Mouse (Mus musculus): ENCODE data around the gene Cdc123. TPM values are rescaled to one million over a fixed set of nuclear protein-coding genes. Genes with fewer than 3 reads are reported as not detected.
"Not testable (repeated sequence)": the region's sequence is repeated elsewhere in the genome, so short reads cannot be mapped to it uniquely, and the experiment has no call there.

The Cdc123 gene
- total RNA-seq, 2 experiments from 2014 or later = 72.9 to 74.8 TPM

DNA sequence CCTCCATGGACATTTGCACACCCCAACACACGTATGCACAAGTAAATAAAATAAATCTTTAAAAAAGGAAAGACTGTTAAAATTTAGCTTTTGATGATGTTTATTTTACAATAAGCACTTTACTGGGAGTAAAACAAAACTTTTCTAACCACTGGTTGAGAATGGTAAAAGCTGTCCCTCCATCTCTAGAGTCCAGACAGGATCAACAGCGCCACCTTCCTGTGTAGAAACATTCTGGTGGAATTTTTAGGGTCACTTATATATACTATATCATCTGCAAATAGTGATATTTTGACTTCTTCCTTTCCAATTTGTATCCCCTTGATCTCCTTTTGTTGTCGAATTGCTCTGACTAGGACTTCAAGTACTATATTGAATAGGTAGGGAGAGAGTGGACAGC lies 38.8 kb downstream of the Cdc123 start:
- peak in 1 of 2 experiments; percentile 49 for DNase-seq
- intact Hi-C loops (cut with DNase I) = not testable (repeated sequence)

DNA sequence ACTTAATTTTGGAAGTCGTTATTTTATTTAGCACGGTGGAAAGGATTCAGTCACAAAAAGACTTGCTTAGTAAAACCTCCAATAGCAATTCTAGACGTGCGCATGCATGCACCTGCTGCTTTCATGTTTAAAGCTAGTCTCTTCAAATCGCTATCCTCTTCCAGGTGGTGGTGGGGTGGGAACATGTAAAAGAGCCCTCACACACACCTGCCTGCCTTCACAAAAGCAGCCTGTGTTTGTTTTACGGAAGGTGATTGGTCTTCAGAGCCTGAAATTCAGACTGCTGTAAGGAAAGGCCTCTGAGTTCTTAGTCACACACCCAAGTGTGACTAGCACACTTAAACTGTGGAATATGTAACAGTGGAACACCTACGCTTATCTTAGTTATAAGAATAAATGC lies 39.7 kb downstream of the Cdc123 start:
- no peak for DNase-seq
- intact Hi-C loops (cut with DNase I) = no loop called here

DNA sequence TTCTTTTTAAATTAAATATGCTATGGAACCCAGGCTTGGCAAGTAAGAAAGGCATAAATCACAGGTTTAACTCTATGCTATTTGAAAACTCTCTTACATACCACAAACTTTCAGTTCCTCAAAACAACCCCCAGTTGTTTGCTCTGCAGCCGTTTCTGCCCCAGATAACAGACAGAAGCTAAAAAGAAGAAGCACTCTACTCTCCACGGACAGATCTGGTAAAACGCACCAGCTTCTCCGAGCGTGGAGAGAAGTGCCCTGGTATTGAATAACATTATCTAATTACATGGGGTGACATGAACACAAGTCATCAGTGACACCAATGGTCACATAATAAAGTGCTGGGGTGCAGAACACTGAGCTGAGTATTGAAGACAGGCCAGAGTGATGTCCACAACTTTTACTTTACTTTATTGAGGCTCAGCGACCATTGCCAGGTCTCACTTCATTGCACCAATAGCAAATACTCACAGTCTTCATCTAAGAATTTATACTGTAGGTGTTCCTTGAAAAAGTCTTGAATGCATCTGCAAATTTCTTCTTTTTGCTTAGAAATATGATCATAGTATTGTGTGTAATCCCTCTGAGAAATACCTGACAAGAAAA lies 40.4 kb downstream of the Cdc123 start:
- DNase-seq = no peak
- intact Hi-C loops (cut with DNase I) = no loop called here

DNA sequence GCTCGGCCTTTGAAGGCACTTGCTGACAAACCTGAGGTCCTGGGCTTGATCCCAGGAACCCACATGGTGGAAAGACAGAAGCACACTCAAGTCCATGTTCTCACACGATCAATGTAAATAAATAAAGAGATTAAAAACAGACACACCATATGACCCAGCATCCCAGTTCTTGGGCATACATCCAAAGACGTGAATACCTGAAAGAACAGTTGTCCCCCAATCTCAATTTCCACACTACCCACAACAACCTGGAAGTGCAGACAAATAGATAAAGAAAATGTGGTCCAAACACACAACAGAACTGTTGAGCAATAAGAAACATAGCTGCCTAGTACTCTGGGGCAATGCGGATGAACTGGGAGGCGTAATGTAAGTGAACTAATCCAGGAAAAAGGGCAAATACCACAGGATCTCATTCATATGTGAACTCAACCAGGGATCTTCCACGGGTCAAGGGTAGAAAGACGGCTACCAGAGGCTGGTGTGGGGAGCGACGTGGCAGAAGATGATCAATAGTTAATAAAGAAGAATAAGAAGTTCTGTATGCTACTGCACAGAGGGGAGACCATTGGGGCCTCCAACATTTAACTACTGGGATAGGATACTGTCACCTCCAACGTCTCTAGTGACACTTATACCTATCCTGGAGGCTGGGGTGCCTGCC lies 42.9 kb downstream of the Cdc123 start:
- no peak for DNase-seq
- intact Hi-C loops (cut with DNase I) = no loop called here

DNA sequence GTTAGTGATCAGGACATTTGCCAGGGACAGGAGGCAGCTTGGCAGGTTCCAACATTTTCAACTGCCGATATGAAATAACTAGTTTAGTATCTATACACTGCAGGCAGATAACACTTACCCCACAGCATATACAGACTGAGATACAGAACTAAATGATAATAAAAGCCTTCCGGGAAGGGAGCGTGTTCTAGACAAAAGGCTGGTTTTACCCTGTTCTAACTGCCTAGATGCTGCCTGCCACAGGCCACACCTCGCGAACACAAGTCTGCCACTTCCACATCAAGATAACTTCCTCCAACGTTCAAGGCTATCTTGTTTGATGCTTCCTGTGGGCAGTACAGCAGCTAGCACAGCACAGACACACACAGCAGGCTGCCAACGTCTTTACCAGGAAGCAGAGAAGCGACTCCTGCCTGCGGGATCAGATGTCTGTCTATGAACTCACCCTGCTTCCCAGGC lies 43.8 kb downstream of the Cdc123 start:
- no peak for DNase-seq
- intact Hi-C loops (cut with DNase I) = no loop called here

DNA sequence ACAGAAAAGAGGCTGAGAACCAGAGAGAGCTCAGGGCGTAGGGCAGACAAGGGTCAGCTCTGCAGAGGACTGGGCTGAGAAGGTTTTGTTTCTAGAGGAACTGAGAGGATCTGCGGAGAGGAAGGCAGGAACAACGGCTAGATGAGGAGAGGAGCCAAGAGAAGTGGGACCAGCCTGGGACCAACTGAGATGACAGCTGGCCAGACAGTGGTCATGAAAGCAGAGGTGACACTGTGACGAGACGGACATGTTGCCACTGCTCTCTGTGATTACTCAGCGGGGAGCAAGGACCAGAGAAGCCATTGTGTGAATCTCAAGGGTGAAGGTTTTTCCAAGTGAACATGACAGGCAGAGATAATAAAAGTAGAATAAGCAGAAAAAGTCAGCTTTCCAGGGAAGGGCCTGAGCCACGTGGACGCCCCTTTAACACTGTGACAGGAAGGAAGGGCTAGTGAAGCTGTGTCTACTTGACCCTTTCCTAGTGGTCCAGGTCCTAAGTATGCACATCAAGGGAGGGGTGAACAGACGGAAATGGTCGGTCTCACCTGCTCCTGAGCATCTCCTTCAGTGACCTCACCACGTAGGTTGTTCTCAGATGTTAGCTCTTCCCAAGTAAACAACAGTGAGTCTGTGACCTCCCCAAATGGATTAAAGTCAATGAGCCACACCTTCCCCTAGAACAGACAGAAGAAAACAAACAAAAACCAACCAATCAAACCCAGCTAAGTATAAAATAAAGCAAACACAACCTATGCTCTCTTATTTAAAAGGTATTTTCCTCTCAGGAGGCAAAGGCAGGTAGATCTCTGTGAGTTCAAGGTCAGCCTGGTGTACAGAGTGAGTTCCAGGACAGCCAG lies 46.9 kb downstream of the Cdc123 start:
- intact Hi-C loops (cut with DNase I) = no loop called here
- DNase-seq = no peak

DNA sequence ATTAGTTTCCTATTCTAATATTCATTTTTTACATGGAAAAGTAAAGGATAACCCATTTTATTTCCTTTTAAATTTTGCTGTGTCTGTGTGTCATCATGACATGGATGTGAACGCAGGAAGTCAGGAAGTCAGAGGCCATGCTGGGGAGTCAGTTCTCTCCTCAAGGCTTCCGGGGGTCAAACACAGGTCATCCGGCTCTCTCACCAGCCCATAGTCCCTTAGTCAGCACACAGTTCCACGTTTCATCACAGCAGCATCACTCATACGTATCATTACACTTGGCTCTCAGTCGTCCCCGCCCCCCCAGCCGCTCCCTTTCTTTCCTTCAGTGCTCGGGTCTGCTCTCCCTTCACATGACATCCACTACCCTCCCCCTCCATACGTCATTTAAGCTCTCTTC lies 51.2 kb downstream of the Cdc123 start:
- intact Hi-C loops (cut with DNase I) = no loop called here

DNA sequence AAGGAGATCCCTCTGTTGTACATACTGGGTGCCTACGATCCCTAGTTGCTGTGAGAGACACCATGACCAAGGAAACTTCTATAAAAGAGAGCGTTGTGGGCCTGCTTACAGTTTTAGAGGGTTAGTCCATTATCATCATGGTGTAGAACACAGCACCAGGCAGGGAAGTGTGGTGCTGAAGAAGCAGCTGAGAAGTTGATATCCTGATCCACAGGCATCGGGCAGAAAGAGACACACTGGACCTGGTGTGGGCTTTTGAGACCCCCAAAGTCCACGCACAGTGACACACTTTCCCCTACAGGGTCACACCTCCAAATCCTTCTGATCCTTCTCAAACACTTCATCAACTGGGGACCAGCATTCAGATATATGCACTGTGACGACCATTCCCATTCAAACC lies 52.9 kb downstream of the Cdc123 start:
- intact Hi-C loops (cut with DNase I) = no loop called here
- no peak for DNase-seq

More for the DNA sequence above, 51.2 kb downstream of the Cdc123 start:
- DNase-seq = no peak

DNA sequence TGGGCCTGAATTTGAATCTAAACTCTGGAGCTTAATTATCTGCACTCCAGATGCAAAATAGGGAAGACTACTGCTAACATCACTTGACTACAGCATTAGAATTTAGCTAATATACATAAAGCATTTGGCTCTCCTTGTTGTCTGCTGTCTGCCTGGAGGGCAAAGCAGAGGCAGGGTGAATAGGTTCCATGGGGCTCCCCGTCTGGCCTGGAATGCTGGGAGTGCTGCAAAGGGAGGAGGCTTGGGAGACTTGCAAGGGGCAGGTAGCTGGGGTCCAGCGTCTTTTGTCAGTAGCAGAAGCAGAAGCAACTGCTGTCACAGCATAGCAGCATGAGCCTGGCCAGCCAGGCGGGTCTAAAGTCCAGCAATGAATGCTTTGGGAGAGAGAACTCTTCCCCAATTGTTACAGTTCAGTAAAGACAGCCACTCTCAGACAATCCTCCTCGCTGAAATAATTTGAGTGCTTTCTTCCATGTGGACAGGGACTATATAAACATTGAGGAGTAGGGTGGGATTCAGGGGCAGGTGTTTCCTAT lies 55.3 kb downstream of the Cdc123 start:
- intact Hi-C loops (cut with DNase I) = no loop called here
- no peak for DNase-seq

DNA sequence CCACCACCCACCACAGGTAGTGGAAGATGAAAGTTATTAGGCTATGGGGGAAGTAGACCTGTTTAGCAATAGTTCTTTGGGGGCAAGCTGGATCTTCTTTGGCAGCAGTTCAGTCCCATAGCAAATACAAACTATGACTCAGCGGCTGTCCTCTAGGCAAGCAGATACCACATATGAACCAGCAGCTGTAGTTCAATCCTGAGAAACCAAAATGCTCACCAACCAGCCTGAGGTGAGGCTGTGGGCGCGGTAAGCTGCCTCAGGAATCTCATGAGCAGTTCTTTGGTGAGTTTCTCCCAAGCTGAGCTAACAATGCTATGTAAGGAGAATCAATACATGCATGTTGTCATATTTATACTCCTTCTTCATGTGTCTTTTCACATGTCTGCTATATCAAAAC lies 57.6 kb downstream of the Cdc123 start:
- no peak for DNase-seq
- intact Hi-C loops (cut with DNase I) = no loop called here

DNA sequence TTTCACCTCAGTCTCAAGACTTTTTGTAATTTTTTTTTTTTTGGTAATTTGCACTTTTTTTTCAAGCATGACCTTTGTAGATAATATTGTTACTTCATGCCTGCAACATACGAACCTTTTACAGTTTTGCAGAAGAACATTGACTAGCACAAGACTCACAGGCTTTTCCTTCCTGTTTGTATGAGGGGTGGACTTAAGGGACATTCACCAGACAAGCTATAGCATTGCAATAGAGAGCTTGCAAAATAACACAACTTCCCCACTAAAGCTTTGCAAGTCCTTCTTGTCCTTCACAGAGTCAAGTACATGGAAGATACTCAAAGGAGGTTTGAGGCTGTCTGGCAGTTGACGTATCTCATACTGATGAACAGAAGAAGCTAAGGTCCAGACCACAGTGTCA lies 72.5 kb downstream of the Cdc123 start:
- DNase-seq = no peak
- intact Hi-C loops (cut with DNase I) = loop anchor here (10.0 kb wide), 1 partner anchor 58 kb away; the partner anchor contains the start of gene Camk1d

DNA sequence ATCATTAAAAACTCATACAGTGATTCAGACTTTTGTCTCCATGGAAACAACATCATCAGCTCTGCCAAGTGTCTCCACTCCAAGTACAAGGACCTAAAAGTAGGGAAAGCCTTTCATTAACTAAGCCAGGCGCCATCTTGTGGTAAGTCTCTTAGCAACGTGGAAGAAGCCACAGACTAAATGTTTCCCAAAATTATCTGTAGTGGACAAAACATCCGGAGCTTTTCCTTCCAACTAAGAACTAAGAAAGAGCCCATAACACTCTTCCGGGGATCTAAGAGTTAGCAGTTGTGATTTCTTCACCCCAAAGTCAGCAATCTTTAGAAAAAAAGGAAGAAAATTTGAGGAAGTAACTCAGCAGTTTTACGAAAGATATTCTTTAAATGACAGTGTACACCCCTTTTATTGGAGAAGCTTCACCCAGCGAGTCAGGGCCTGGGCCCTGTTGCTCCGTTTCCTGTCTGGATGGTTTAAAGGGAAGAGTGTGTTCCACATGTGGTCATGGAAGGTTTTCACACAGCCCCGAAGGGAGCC lies 74.2 kb downstream of the Cdc123 start:
- peak; percentile 25 to 62 for DNase-seq
- intact Hi-C loops (cut with DNase I) = loop anchor here (1.0 to 10.0 kb wide), 3 partner anchors 56 to 365 kb away; partner anchors contain the start of gene Camk1d

DNA sequence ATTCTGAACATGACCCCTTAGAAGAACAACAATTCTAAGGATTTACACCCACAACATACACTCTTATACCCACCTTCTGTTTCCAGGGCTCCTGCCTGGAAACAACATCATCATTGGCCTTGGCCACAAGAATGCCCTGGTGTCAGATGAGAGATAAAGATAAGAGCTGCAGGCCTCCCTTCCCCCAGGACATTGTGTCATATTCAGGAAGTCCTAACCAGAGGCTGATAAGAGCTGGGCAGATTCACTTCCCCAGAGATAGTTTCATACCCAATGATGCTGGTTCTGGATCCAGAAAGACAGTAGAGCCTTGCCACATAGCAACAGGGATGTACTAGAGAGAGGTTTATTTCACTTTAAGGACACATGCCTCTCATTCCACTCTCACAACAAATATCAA lies 75.3 kb downstream of the Cdc123 start:
- intact Hi-C loops (cut with DNase I) = loop anchor here (1.0 to 10.0 kb wide), 3 partner anchors 55 to 364 kb away; partner anchors contain the start of gene Camk1d
- DNase-seq = no peak

DNA sequence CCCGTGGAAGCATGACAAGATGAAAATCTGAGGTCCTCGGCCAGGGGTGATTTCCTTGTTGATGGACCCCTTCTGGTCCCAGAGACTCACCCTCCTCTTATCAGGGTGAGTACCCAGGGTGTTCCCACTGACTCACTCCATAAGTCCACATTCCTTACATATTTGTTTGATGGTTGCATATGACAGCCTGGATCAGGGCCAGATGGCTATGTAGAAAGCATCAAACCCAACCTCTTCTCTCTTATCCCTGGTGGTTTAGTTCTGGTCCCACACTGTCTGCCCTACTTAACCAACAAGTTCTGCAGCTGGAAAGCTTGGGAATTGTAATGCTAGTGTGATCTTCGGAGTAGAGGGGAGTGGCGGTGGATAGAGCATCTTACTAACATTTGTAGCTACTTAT lies 76.0 kb downstream of the Cdc123 start:
- DNase-seq = no peak
- intact Hi-C loops (cut with DNase I) = no loop called here

DNA sequence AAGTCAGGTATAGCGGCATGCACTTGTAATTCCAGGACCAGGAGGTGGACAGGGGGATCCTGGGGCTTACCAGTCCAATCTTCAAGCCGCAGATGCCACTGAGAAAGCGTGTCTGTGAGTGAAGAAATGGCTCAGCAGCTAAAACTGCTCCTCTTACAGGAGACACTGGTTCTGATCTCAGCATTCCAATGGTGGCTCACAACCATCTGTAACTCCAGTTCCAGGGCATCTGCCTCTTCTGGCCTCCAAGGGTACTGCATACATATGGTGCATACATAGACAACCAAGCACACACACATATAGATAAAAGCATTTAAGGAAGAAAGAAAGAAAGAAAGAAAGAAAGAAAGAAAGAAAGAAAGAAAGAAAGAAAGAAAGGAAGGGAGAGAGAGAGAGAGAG lies 82.9 kb downstream of the Cdc123 start:
- DNase-seq = no peak
- intact Hi-C loops (cut with DNase I) = no loop called here

DNA sequence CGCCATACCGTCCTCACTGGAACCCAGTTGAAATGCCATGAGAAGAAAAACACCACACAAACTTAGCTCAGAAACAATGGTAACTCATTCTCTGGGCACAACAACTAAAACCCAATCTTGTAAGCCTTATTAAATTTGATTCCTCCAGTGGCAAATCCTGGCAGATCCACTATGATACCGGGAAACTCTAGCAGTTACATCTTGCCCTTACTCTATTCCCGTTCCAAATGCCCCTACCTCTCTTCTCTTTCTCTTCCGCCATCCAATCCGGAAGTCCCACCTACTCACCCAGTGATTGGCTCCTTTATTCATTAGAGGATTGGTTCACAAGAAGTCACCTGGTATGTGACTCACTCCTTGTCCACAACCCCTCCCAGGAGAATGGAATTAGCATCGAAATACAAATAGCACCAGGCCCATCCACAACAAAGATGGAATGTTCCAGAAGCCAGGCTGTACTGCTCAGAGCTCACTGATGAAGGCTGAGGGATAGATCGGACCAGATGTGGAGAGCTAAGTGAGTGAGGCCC lies 84.4 kb downstream of the Cdc123 start:
- DNase-seq = no peak
- intact Hi-C loops (cut with DNase I) = no loop called here

DNA sequence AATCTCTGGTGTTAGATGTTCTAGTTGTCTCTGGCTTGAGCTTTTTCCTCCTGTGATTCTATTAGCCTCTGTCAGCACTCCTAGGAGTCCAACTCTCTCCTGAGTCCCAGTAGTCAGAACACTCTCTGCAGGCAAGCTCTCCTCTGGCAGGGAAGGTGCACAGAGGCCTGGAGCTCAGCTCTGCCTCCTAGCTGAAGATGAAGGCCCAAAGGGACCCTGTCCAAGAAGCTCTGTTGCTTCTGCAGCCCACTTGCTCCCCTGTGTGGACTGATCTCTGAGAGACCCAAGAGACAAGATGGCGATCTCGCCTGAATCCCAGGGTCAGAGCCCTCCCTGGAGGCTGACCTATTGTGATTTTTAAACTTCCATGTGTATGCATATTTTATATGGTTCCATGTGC lies 86.4 kb downstream of the Cdc123 start:
- no peak for DNase-seq
- intact Hi-C loops (cut with DNase I) = no loop called here

DNA sequence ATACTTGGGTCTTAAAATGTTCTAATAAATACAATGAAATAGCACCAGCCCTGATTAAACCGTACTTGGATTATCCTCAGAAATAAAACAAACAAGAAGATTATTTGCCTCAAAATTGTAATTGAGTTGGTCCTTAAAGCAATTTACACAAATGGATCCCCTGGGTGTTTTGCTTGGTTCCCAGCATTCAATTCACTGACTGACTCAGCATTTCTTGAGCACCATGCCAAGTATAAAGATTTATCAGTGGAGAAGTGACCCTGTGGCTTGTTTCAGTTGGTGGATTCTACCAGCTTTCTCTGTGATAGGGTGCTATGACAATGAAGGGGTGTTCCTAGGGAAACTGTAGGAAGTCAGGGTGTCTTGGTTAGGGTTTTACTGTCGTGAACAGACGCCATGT lies 94.1 kb downstream of the Cdc123 start:
- intact Hi-C loops (cut with DNase I) = no loop called here
- DNase-seq = no peak

DNA sequence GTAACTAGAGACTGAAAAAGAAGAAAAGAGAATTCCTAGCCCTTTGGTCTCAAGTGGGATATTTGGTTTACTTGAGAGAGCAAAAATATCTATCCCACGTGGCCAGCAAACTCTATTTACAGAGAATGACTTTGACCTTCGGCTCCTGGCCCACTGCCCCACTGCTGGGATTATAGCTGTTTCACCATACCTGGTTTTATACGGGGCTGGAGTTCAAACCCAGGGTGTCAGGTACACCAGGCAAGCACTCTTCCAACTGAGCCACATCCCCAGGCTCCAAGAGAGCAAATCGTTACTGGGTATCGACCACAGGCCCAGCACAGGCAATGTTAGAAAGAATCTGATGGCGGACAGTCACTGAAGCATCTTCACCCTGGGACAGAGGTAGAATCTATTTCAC lies 95.8 kb downstream of the Cdc123 start:
- no peak for DNase-seq
- intact Hi-C loops (cut with DNase I) = no loop called here

DNA sequence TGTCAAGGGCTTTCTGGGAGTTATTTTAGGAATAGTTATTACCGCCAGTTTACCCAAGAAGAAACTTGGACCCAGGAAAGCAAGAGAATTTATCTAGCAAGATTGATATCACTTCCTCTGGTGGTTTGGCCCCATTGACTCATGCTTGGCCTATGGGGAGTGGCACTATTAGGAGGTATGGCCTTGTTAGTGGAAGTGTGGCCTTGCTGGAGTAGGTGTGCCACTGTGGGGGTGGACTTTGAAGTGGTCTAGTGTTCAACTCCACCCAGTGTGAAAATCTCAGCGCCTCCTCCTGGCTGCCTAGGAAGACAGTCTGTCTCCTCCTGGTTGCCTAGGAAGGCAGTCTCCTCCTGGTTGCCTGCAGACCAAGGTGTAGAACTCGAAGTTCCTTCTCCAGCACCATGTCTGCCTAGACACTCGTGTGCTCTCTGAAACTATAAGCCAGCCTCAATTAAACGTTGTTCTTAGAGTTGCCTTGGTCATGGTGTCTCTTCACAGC lies 97.4 kb downstream of the Cdc123 start:
- no peak for DNase-seq
- intact Hi-C loops (cut with DNase I) = no loop called here

Data from heart, postnatal 14 days (tissue).